Mouse (Mus musculus) intestine, postnatal 0 days (tissue): Measurements from ENCODE around the gene Cpsf4. TPM values are rescaled to one million over a fixed set of nuclear protein-coding genes. Genes with fewer than 3 reads are reported as not detected.
A peak's percentile ranks its signal among the peaks of the same experiment; 100 is the strongest.
"Not testable (repeated sequence)": the region's sequence is repeated elsewhere in the genome, so short reads cannot be mapped to it uniquely, and the experiment has no call there.

Source experiments
- ATAC-seq: fragments of 200-750 bp; cut with Nextera tagmentation; 2 replicates; pipeline ENCODE4 v1.8.0; 2017; ENCODE audit warnings: mild to moderate bottlenecking, moderate TSS enrichment, moderate library complexity
- H3K27ac ChIP-seq: fragments of 300-500 bp; sonication (generic); 2 replicates; pipeline ENCODE4 v1.5.1; 2014; ENCODE audit warnings: mild to moderate bottlenecking, low read depth, low read length, moderate library complexity
- H3K27me3 ChIP-seq: fragments of 300-500 bp; sonication (generic); replicated peaks from 2 replicates; pipeline ENCODE4 v1.6.1; 2014; ENCODE audit warnings: low read length, mixed read lengths; ENCODE audit not compliant: control insufficient read depth, insufficient read depth
- H3K36me3 ChIP-seq: fragments of 300-500 bp; sonication (generic); 2 replicates; pipeline ENCODE4 v1.6.1; 2014; ENCODE audit warnings: mild to moderate bottlenecking, moderate library complexity; ENCODE audit not compliant: control insufficient read depth, insufficient read depth
- H3K4me1 ChIP-seq: fragments of 300-500 bp; sonication (generic); replicated peaks from 2 replicates; pipeline ENCODE4 v1.6.1; 2014; ENCODE audit warnings: antibody characterized with exemption, low read length, mixed read lengths; ENCODE audit not compliant: control insufficient read depth, insufficient read depth
- H3K4me2 ChIP-seq: fragments of 300-500 bp; sonication (generic); replicated peaks from 2 replicates; pipeline ENCODE4 v1.6.1; 2014; ENCODE audit warnings: low read depth, mild to moderate bottlenecking, moderate library complexity
- H3K4me3 ChIP-seq: fragments of 300-500 bp; sonication (generic); 2 replicates; pipeline ENCODE4 v1.5.1; 2014; ENCODE audit warnings: low read depth, low read length
- H3K9ac ChIP-seq: fragments of 300-500 bp; sonication (generic); 2 replicates; pipeline ENCODE4 v1.6.1; 2014; ENCODE audit warnings: mild to moderate bottlenecking, low read depth, low read length
- H3K9me3 ChIP-seq: fragments of 300-500 bp; sonication (generic); 2 replicates; pipeline ENCODE4 v1.6.1; 2016; ENCODE audit warnings: mixed run types; ENCODE audit not compliant: control insufficient read depth
- CTCF ChIP-seq: sonication (generic); IDR thresholded peaks from 2 replicates; pipeline ENCODE4 v1.5.1; 2016; ENCODE audit warnings: low read depth, mild to moderate bottlenecking, control low read depth, antibody characterized with exemption, moderate library complexity
- WGBS: fragments of 180-500 bp; shearing (Covaris S2); extraction: QIAGEN DNeasy Blood & Tissue Kit; methylation state at CpG from one replicate; pipeline ENCODE4 v1.1.7; 2014; 5-methylcytosine and 5-hydroxymethylcytosine counted together
- polyA plus RNA-seq: library from polyadenylated mRNA; unstranded; fragments of >200 nt; fragmentation: Nextera tagmentation; extraction: Ambion mirVana; gene quantifications from 2 replicates; pipeline ENCODE4 v1.2.1, GENCODE M21; 2015

Gene Cpsf4
- polyA plus RNA-seq, 1 experiment from 2014 or later: 23.1 TPM

DNA sequence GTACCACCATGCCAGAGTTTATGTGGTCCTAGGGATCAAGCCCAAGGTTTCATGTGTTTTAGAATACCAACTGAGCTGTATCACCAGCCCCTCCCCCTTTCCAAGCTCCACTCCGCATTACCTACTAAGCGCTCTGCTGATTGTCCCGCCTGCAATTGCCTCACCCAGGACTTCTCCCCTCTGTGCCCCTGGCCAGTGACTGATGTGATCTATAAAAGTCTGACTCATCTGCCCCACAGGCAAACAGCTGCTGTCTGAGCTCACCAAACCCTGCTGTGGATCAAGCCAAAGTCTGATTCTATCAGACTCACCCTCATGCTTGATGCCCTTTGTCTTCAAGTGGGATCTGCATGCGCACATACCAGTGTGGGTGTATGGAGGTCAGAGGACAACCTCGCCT is 55.8 kb downstream of the Cpsf4 start:
- H3K27ac ChIP-seq: peak overlapping the region; percentile 83
- H3K36me3 ChIP-seq: peaks cover 38% of the 10 kb centered on the region
- ATAC-seq: peak; percentile 97
- H3K9ac ChIP-seq: no peak overlapping the region
- H3K4me2 ChIP-seq: no peak overlapping the region
- 46% methylated on average over 5 of the region's 5 CpGs for WGBS
- TF ChIP-seq CTCF: no peak
- no peak overlapping the region for H3K4me3 ChIP-seq
- peaks cover 5% of the 10 kb centered on the region; the same call in 1 of the 2 replicates for H3K4me1 ChIP-seq
- no peaks in the 10 kb centered on the region for H3K9me3 ChIP-seq
- no peaks in the 10 kb centered on the region for H3K27me3 ChIP-seq

DNA sequence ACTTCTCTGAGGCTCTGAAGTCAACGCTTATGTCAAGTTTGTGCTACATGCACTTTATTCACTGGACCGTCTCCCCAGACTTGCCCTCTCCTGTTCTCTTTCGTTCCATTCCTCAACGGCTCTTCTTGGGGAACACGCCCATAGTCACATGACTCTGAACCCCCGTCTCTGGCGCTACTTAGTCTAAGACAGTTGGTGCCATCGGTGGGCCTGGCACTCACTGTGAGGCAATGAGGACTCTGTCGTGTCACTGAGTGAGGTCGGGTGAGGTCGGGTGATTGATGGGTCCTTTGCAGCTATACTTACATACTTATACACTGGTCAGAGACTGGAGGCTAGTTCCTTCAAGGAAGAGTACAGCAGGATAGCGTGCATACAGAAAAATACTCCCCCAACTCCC is 56.4 kb downstream of the Cpsf4 start:
- H3K9ac ChIP-seq: no peak overlapping the region; the same call in 1 of the 2 replicates
- no peak overlapping the region for H3K4me3 ChIP-seq
- H3K4me1 ChIP-seq: peaks cover 5% of the 10 kb centered on the region; the same call in 1 of the 2 replicates
- no peak for TF ChIP-seq CTCF
- 50% methylated on average over 12 of the region's 12 CpGs for WGBS
- ATAC-seq: peak; percentile 50
- H3K27me3 ChIP-seq: no peaks in the 10 kb centered on the region
- H3K27ac ChIP-seq: peak overlapping the region; percentile 83
- peaks cover 32% of the 10 kb centered on the region for H3K36me3 ChIP-seq
- H3K4me2 ChIP-seq: no peak overlapping the region
- no peaks in the 10 kb centered on the region for H3K9me3 ChIP-seq

DNA sequence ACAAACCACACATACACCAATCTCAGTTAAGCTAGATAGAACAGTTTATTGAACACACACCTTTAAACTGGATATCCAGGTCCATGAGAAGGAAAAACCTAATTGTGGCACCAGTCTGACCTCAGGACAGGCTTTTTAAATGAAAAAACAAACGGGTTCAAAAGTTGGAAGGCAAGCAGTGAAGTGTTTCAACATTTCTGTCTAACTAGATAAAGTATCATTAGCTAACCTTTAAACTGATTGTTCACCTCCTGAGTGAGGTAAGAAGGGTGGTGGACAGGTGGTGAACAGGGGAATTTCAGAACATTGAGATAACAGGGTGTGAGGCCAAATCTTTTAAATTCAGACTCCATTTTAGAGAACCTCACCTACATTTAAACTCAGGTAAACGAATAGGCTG is 59.4 kb downstream of the Cpsf4 start:
- ATAC-seq: no peak
- H3K36me3 ChIP-seq: peaks cover 5% of the 10 kb centered on the region; the same call in 1 of the 2 replicates
- H3K4me1 ChIP-seq: peaks cover 5% of the 10 kb centered on the region; the same call in 1 of the 2 replicates
- TF ChIP-seq CTCF: no peak
- WGBS: 35% methylated on average over 2 of the region's 2 CpGs
- no peak overlapping the region for H3K4me3 ChIP-seq
- H3K9ac ChIP-seq: no peak overlapping the region
- no peak overlapping the region for H3K27ac ChIP-seq
- H3K9me3 ChIP-seq: no peaks in the 10 kb centered on the region
- no peak overlapping the region for H3K4me2 ChIP-seq
- H3K27me3 ChIP-seq: no peaks in the 10 kb centered on the region

DNA sequence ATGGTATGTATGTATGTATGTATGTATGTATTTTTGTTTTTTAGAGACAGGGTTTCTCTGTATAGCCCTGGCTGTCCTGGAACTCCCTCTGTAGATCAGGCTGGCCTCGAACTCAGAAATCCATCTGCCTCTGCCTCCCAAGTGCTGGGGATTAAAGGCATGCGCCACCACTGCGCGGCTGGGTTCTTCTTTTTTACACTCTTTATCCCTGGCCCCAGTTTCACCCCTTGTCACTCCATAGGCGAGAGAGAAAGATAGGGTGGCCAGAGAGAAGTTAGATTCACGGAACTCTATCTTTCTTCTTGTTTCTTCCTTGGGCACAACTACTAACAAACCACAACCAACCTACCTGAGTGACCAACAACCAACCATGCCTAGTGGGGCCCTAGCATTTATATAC is 62.3 kb downstream of the Cpsf4 start:
- ATAC-seq, H3K27me3 ChIP-seq, H3K4me3 ChIP-seq, H3K27ac ChIP-seq, H3K9me3 ChIP-seq, H3K4me2 ChIP-seq, H3K9ac ChIP-seq, H3K4me1 ChIP-seq: not testable (repeated sequence)
- 83% methylated on average over 6 of the region's 6 CpGs for WGBS
- peaks cover 11% of the 10 kb centered on the region; the same call in 1 of the 2 replicates for H3K36me3 ChIP-seq

DNA sequence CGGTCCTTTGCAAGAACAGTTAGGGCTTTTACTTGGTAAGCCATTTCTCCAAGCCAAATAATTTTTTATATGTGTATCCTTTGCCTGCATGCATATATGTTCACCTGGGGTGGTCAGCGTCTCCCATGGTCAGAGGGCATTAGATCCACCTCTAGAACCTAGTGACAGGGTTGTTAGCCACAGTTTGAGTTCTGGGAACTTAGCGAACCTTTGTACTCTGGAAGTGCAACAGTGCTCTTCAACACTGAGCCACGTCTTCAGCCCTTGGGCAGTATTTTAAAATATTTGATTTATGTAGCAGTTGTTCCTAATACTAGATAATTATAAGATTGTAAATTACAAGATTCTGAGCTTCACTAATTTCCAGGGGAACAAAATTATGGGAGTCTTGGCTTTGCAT is 63.6 kb downstream of the Cpsf4 start:
- 71% methylated on average over 4 of the region's 4 CpGs for WGBS
- Histone ChIP-seq H3K36me3 (peaks cover 23% of the 10 kb centered on the region), H3K4me2 (peak overlapping the region; percentile 72), H3K4me3 (no peak overlapping the region), H3K4me1 (peaks cover 5% of the 10 kb centered on the region; the same call in 1 of the 2 replicates), H3K9ac (no peak overlapping the region), H3K9me3 (no peaks in the 10 kb centered on the region), H3K27ac (peak overlapping the region; percentile 57; the same call in 1 of the 2 replicates), H3K27me3 (no peaks in the 10 kb centered on the region)
- ATAC-seq: no peak
- no peak for TF ChIP-seq CTCF

DNA sequence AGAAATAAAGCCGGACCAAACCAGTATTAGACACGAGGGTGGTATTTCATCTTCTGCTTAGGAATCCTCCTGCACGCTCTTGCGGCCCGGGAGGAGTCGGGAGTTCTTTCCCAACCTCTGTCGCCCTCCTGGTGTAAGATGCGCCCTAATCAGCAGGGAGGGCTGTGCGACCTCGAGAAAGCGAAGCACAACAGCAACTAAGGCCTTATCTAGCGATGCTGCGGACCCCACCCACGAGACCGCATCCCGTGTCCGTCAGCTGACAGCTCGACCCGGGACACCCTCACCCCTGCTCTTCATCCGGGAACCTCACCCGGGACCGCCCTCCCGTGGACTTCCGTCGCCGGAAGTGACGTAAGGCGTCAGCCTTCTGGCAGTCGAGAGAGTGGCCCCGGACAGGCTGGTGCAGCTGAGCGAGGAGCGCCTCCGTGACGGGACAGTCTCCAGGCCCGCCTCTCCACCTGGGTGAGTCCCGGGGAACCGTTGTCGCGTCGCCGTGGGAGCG is 64.4 kb downstream of the Cpsf4 start, which contains the start of gene Zfp655:
TSS of gene Zfp655 (plus strand) at position 349 of the 505 bp plus-strand sequence.
- H3K4me3 ChIP-seq: peak within 1 kb of the TSS; percentile 99
- under 1% methylated on average over 42 of the region's 42 CpGs for WGBS

More for the DNA sequence above, 64.4 kb downstream of the Cpsf4 start, which contains the start of gene Zfp655:
- TF ChIP-seq CTCF: no peak
- H3K27ac ChIP-seq: peak within 1 kb of the TSS; percentile 97
- no peaks in the 10 kb centered on the region for H3K27me3 ChIP-seq
- peaks cover 28% of the 10 kb centered on the region for H3K36me3 ChIP-seq
- peak; percentile 98 for ATAC-seq
- H3K9me3 ChIP-seq: no peaks in the 10 kb centered on the region
- H3K9ac ChIP-seq: peak within 1 kb of the TSS; percentile 99
- H3K4me2 ChIP-seq: peak within 1 kb of the TSS; percentile 72
- H3K4me1 ChIP-seq: no peaks in the 10 kb centered on the region; the same call in 1 of the 2 replicates

Other genes with a start within 250 kb of the Cpsf4 start
- gene Smurf1, start 201.4 kb upstream of the Cpsf4 start, polyA plus RNA-seq: 7.4 and 8.2 TPM in 2 replicates
- gene Gm4871, start 134.5 kb upstream of the Cpsf4 start, polyA plus RNA-seq: not detected in 2 replicates
- gene 1700018F24Rik, start 124.2 kb upstream of the Cpsf4 start, polyA plus RNA-seq: not detected in 2 replicates
- gene Arpc1a, start 83.4 kb upstream of the Cpsf4 start, polyA plus RNA-seq: 122 and 130 TPM in 2 replicates
- 0.08 and 0.13 TPM in 2 replicates for gene Kpna7, start 83.2 kb upstream of the Cpsf4 start, polyA plus RNA-seq
- 573 and 610 TPM in 2 replicates for gene Arpc1b, start 53.0 kb upstream of the Cpsf4 start, polyA plus RNA-seq
- gene Pdap1, start 27.0 kb upstream of the Cpsf4 start, polyA plus RNA-seq: 49.4 and 55.5 TPM in 2 replicates
- 155 and 160 TPM in 2 replicates for gene Bud31, start 26.9 kb upstream of the Cpsf4 start, polyA plus RNA-seq
- 9.3 and 9.9 TPM in 2 replicates for gene Ptcd1, start 105 bp upstream of the Cpsf4 start, polyA plus RNA-seq
- 765 and 832 TPM in 2 replicates for gene Atp5j2, start 24.8 kb downstream of the Cpsf4 start, polyA plus RNA-seq
- 6.4 and 9.8 TPM in 2 replicates for gene Zkscan14, start 34.7 kb downstream of the Cpsf4 start, polyA plus RNA-seq
- 4.1 and 4.6 TPM in 2 replicates for gene Zkscan5, start 37.3 kb downstream of the Cpsf4 start, polyA plus RNA-seq
- gene Zfp655, start 64.5 kb downstream of the Cpsf4 start, polyA plus RNA-seq: 32.3 and 35.9 TPM in 2 replicates
- 0.14 and 0.30 TPM in 2 replicates for gene Zscan25, start 113.3 kb downstream of the Cpsf4 start, polyA plus RNA-seq
- gene Cyp3a57, start 178.1 kb downstream of the Cpsf4 start, polyA plus RNA-seq: not detected in 2 replicates